Mouse (Mus musculus) bone marrow macrophage, adult 2 months (primary cell): ENCODE data around the gene Gm49380.

Experiments
- CTCF ChIP-seq: IDR thresholded peaks from 2 replicates; pipeline ENCODE4 v1.5.1; 2012; ENCODE audit warnings: low read depth, mild to moderate bottlenecking, low read length, moderate library complexity
- POLR2A ChIP-seq: IDR thresholded peaks from 2 replicates; pipeline ENCODE4 v1.6.1; 2012; ENCODE audit warnings: mild to moderate bottlenecking, low read depth, low read length, borderline replicate concordance

DNA sequence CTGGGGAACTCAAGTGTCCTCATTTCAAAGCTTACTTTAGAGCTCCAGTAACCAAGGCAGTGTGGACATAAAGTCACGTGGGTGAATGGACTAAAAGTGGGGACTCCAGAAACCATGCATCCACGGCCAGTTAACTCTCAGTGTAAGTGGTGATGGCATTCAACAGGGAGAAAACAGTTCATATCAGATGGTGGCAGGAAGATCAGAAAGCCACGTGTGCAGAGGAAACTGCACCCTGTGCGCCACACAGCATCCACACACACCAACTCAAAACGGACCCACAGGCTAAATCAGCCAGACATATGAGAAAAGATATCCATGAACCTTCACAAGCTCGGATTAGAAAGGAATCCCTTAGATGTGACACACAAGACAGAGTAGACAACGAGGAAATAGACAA, 93.3 kb downstream of the Gm49380 start:
- TF ChIP-seq CTCF = no peak
- no peak for TF ChIP-seq POLR2A
